Mouse (Mus musculus): Measurements from ENCODE around the gene 2700097O09Rik. TPM values are rescaled to one million over a fixed set of nuclear protein-coding genes. Genes with fewer than 3 reads are reported as not detected.

Gene 2700097O09Rik
- polyA plus RNA-seq, 1 experiment from 2014 or later: 33.2 TPM

DNA sequence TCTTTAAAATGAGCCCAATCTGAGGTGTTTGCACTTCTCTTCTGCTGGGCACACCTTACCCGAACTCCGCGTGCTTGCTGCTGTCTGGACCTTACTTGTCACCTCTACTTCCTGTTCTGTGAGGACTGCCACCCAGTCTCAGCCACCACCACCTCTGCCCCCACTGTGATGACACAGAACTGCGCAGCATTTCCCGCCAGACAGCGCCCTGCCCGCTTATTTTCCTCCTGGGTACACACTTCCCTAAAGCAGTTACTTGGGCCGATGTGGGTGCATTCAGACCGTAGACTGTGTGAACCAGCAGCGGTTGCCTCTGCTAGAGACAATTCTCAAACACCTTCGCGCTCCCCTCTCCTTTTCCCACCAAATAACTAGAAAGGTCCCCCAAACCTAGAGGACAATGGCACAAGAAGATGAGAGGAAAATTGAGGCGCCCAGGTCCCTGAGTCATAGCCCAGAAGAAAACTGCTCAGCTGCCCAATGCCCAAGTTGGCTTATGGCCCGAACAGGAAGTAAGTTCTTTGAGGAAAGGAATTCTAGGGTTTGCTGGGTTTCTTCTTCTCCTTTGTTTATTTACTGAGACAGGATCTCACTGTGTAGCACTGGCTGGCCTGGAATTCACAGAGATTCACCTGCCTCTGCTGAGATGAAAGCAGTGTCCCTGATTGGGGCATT lies 80.8 kb downstream of the 2700097O09Rik start:
- no peaks in the 10 kb centered on the region for H3K9me3 ChIP-seq (replicated peaks)
- no peaks in the 10 kb centered on the region for H3K27me3 ChIP-seq
- no peak overlapping the region for H3K9ac ChIP-seq
- no peak overlapping the region for H3K4me2 ChIP-seq (replicated peaks)
- WGBS: 85% methylated on average over 14 of the region's 14 CpGs
- no peak overlapping the region for H3K27ac ChIP-seq
- no peak for ATAC-seq (ENCODE audit: low FRiP score)
- H3K36me3 ChIP-seq: no peaks in the 10 kb centered on the region
- H3K4me1 ChIP-seq: no peaks in the 10 kb centered on the region
- H3K4me3 ChIP-seq: no peak overlapping the region

- H3K36me3 ChIP-seq: no peaks in the 10 kb centered on the region
- no peak for ATAC-seq (ENCODE audit: low FRiP score)
- no peak overlapping the region for H3K4me2 ChIP-seq (replicated peaks)
- WGBS: 72% methylated on average over 5 of the region's 5 CpGs
- H3K4me3 ChIP-seq: no peak overlapping the region
- no peaks in the 10 kb centered on the region for H3K4me1 ChIP-seq
- no peaks in the 10 kb centered on the region for H3K27me3 ChIP-seq
- H3K27ac ChIP-seq: no peak overlapping the region
- H3K9me3 ChIP-seq (replicated peaks): no peaks in the 10 kb centered on the region
- H3K9ac ChIP-seq: no peak overlapping the region
Observed at GRCm38 (mm10) chr12:54998411-54998810, 81.5 kb downstream of the 2700097O09Rik start.

- Histone ChIP-seq H3K27me3 (no peaks in the 10 kb centered on the region), H3K9ac (no peak overlapping the region), H3K9me3 (replicated peaks) (no peaks in the 10 kb centered on the region), H3K4me2 (replicated peaks) (no peak overlapping the region), H3K4me1 (no peaks in the 10 kb centered on the region), H3K27ac (no peak overlapping the region), H3K36me3 (no peaks in the 10 kb centered on the region), H3K4me3 (no peak overlapping the region)
- WGBS: 86% methylated on average over 6 of the region's 6 CpGs
- no peak for ATAC-seq (ENCODE audit: low FRiP score)
Observed at GRCm38 (mm10) chr12:54996979-54997474, 82.9 kb downstream of the 2700097O09Rik start.

DNA sequence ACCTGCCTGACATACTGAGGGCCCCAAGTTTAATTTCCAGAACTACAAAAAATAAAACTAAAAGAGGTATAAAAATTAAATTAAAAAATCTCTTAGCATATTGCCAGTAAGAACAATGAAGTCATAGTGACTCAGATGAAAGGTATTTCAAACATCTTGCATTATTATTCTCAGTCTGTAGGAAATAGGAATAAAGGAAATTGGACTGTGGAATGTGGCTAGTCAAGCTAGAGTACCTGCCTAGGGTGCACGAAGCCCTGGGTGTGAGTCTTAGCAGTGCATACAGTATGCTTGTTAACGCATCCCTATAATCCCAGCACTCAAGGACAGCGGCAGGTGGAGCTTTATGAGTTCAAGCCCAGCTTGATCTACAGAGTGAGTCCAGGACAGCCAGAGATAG lies 83.9 kb downstream of the 2700097O09Rik start:
- no peak overlapping the region for H3K27ac ChIP-seq
- H3K4me3 ChIP-seq: no peak overlapping the region
- no peak overlapping the region for H3K9ac ChIP-seq
- ATAC-seq (ENCODE audit: low FRiP score): no peak
- no peaks in the 10 kb centered on the region for H3K27me3 ChIP-seq
- H3K4me1 ChIP-seq: no peaks in the 10 kb centered on the region
- no peaks in the 10 kb centered on the region for H3K9me3 ChIP-seq (replicated peaks)
- H3K4me2 ChIP-seq (replicated peaks): no peak overlapping the region
- no peaks in the 10 kb centered on the region for H3K36me3 ChIP-seq
- WGBS: 74% methylated on average over 3 of the region's 3 CpGs

Other genes starting within 250 kb of the 2700097O09Rik start
- 227 and 229 TPM in 2 replicates for gene Cfl2, start 217.2 kb downstream of the 2700097O09Rik start, polyA plus RNA-seq (2016; fragmentation: Nextera tagmentation; extraction: Ambion mirVana)
- gene Gm20403, start 93.6 kb downstream of the 2700097O09Rik start, polyA plus RNA-seq (2016; fragmentation: Nextera tagmentation; extraction: Ambion mirVana): not detected in 2 replicates
- gene Baz1a, start 65.8 kb downstream of the 2700097O09Rik start, polyA plus RNA-seq (2016; fragmentation: Nextera tagmentation; extraction: Ambion mirVana): 28.1 and 30.3 TPM in 2 replicates
- 153 and 171 TPM in 2 replicates for gene Srp54a, start 152 bp upstream of the 2700097O09Rik start, polyA plus RNA-seq (2016; fragmentation: Nextera tagmentation; extraction: Ambion mirVana)
- gene Fam177a, start 44.4 kb upstream of the 2700097O09Rik start, polyA plus RNA-seq (2016; fragmentation: Nextera tagmentation; extraction: Ambion mirVana): 21.6 and 25.1 TPM in 2 replicates
- 59.5 and 65.2 TPM in 2 replicates for gene Srp54b, start 75.0 kb upstream of the 2700097O09Rik start, polyA plus RNA-seq (2016; fragmentation: Nextera tagmentation; extraction: Ambion mirVana)
- 0.09 and 3.7 TPM in 2 replicates for gene 1700047I17Rik2, start 119.5 kb upstream of the 2700097O09Rik start, polyA plus RNA-seq (2016; fragmentation: Nextera tagmentation; extraction: Ambion mirVana)
- gene Srp54c, start 150.1 kb upstream of the 2700097O09Rik start, polyA plus RNA-seq (2016; fragmentation: Nextera tagmentation; extraction: Ambion mirVana): 71.0 and 84.8 TPM in 2 replicates
- 12.0 and 13.3 TPM in 2 replicates for gene 1110008L16Rik, start 219.5 kb upstream of the 2700097O09Rik start, polyA plus RNA-seq (2016; fragmentation: Nextera tagmentation; extraction: Ambion mirVana)
- 26.2 and 29.5 TPM in 2 replicates for gene Ppp2r3c, start 222.9 kb upstream of the 2700097O09Rik start, polyA plus RNA-seq (2016; fragmentation: Nextera tagmentation; extraction: Ambion mirVana)

Measured in hindbrain, embryonic 12.5 days (tissue).